In the genomic region with DNA sequence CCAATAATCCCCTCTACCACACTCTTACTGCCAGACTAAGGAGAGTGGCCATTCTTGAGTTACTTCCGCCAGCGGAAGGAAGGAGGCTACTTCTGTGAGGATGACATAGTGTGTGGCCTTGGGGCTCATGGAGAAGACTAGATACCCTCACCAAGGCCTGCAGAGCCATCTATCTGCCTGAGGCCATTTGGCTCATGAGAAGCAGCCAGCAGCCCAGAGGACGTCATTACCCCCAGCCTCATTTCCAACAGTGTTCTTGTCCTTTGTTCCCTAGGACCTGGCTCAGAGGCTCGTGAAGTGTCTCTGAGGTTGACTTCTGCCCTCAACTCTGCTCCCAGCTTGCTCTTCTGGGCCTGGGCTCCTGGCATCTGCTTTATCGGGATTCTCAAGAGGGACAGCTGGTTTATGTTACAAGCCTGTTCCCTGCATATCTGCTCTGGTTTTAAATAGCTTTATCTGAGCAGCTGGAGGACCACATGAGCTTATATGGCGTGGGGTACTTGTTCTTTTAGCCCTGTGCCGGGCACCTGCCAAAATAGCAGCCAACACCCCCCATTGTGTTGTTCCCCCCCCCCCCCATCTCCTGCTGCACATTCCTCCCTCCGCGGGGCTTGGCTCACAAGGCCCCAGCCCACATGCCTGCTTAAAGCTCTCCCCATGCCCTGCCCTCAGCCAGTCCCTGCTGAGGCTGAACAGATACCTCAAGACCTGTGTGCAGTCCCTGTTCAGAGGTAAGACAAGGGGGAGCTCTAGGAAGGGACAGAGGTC, we compare ENCODE assay signal across 9 mouse cellular contexts. TPM values are rescaled to one million over a fixed set of nuclear protein-coding genes. Genes with fewer than 3 reads are reported as not detected.
DNase-seq lines count a peak whose midpoint lies in the region; ATAC-seq lines count a peak whose summit lies in the region.
"Had no signal": no experiment of that assay in that cellular context is flagged by ENCODE, and none has a peak within 500 bp of the region (broad histone marks: within the 10 kb centered on the region; RNA-seq: fewer than 3 reads in every experiment).

A gene (plus strand): TSS at position 639 of the 768 bp plus-strand sequence.

- no peak within 1 kb of the TSS for H3K4me3 ChIP-seq in liver, embryonic 11.5 days (ENCODE audit: low read depth, low read length)
- no peak within 1 kb of the TSS for H3K4me3 ChIP-seq in liver, embryonic 12.5 days
- H3K4me3 ChIP-seq in heart, embryonic 10.5 days, result peak within 1 kb of the TSS; percentile 63
- H3K4me3 ChIP-seq: megakaryocyte, embryonic 14.5 days had no signal

- ATAC-seq in liver, embryonic 11.5 days (replicated peaks; ENCODE audit: low FRiP score), result no peak
- no peak for ATAC-seq in liver, embryonic 12.5 days
- no peak for ATAC-seq in megakaryocyte, adult 5-6 weeks (ENCODE audit: poor library complexity, severe bottlenecking)

- no peaks in the 10 kb centered on the region for H3K9me3 ChIP-seq in liver, embryonic 11.5 days (ENCODE audit: control insufficient read depth, low read length)
- H3K9me3 ChIP-seq in liver, embryonic 12.5 days (replicated peaks), result no peaks in the 10 kb centered on the region
- no peaks in the 10 kb centered on the region for H3K9me3 ChIP-seq in heart, embryonic 10.5 days
- H3K9me3 ChIP-seq: megakaryocyte, embryonic 14.5 days had no signal

- no peaks in the 10 kb centered on the region for H3K4me1 ChIP-seq in liver, embryonic 11.5 days (replicated peaks; ENCODE audit: control insufficient read depth, insufficient read depth, low read length)
- H3K4me1 ChIP-seq in liver, embryonic 12.5 days, result peaks cover 8% of the 10 kb centered on the region; the same call in 1 of the 2 replicates
- peaks cover 61% of the 10 kb centered on the region for H3K4me1 ChIP-seq in heart, embryonic 10.5 days

- WGBS in liver, embryonic 11.5 days, result 43% methylated on average over 9 of the region's 9 CpGs
- 45% methylated on average over 9 of the region's 9 CpGs for WGBS in liver, embryonic 12.5 days (ENCODE audit: insufficient replicate concordance)
- 21% methylated on average over 9 of the region's 9 CpGs for WGBS in heart, embryonic 10.5 days

- H3K9ac ChIP-seq in liver, embryonic 11.5 days (ENCODE audit: low read depth, low read length), result no peak within 1 kb of the TSS
- no peak within 1 kb of the TSS for H3K9ac ChIP-seq in liver, embryonic 12.5 days

- no peaks in the 10 kb centered on the region for H3K36me3 ChIP-seq in liver, embryonic 11.5 days (ENCODE audit: control insufficient read depth, insufficient read depth, low read length)
- H3K36me3 ChIP-seq in liver, embryonic 12.5 days, result no peaks in the 10 kb centered on the region
- H3K36me3 ChIP-seq in heart, embryonic 10.5 days, result peaks cover 17% of the 10 kb centered on the region

- no peak within 1 kb of the TSS for H3K4me2 ChIP-seq in liver, embryonic 11.5 days
- no peak within 1 kb of the TSS for H3K4me2 ChIP-seq in liver, embryonic 12.5 days

- DNase-seq in liver, embryonic 11.5 days (ENCODE audit: low spot score), result no peak
- peak; percentile 27 for DNase-seq in embryo, embryonic 11 days
- DNase-seq in heart, embryonic 10.5 days (ENCODE audit: low spot score), result peak; percentile 96
- peak; percentile 37 for DNase-seq in mesoderm, embryonic 11.5 days (ENCODE audit: low read depth, low spot score)
- DNase-seq in left cerebral cortex, postnatal 4 days, result no peak
- DNase-seq: kidney, postnatal 25 days had no signal

- intact Hi-C loops in left cerebral cortex, postnatal 4 days (cut with DNase I), result no loop called here

- no peak within 1 kb of the TSS for H3K27ac ChIP-seq in liver, embryonic 11.5 days (ENCODE audit: low read depth, low read length)
- no peak within 1 kb of the TSS for H3K27ac ChIP-seq in liver, embryonic 12.5 days
- H3K27ac ChIP-seq in heart, embryonic 10.5 days, result peak within 1 kb of the TSS; percentile 92

- H3K27me3 ChIP-seq in liver, embryonic 11.5 days (replicated peaks; ENCODE audit: control insufficient read depth, insufficient read depth, low read length), result 0 out of 2 replicates have a peak, but pooled peaks cover under 1% of the 10 kb centered on the region
- H3K27me3 ChIP-seq in liver, embryonic 12.5 days (replicated peaks), result peaks cover 75% of the 10 kb centered on the region
- H3K27me3 ChIP-seq in heart, embryonic 10.5 days (ENCODE audit: insufficient read depth, poor library complexity, severe bottlenecking), result no peaks in the 10 kb centered on the region

RNA-seq across cellular contexts. Expression of the gene that starts here (rescaled TPM):
- 12.9 and 37.4 TPM in 2 replicates for polyA plus RNA-seq in liver, embryonic 11.5 days (2014; fragmentation: Nextera tagmentation; extraction: Ambion mirVana)
- 1.5 and 3.3 TPM in 2 replicates for polyA plus RNA-seq in liver, embryonic 12.5 days (2016; fragmentation: Nextera tagmentation; extraction: Ambion mirVana)
- polyA plus RNA-seq in heart, embryonic 10.5 days (2016; fragmentation: Nextera tagmentation; extraction: Ambion mirVana), result 2,168 and 3,634 TPM in 2 replicates
- total RNA-seq in left cerebral cortex, postnatal 4 days (2021), result under 1 TPM; 0.62 to 0.85 TPM
- total RNA-seq in megakaryocyte, adult 5-6 weeks (2015), result not detected in 2 replicates
- not detected in 2 replicates for total RNA-seq in megakaryocyte, adult 5-6 weeks (2017)

Comparison
In these comparisons a context has a peak if more than half of its experiments do, and no peak if none do; other contexts are left out.
1. RNA of the gene that starts here (polyA plus RNA-seq): 2,168 to 3,634 TPM in heart, embryonic 10.5 days; 12.9 to 37.4 TPM in liver, embryonic 11.5 days and 1.5 to 3.3 TPM in liver, embryonic 12.5 days; every median in the first group is over 10 times any median in the second.
2. DNase-seq: peak in embryo, embryonic 11 days (single experiment), heart, embryonic 10.5 days (single experiment) and mesoderm, embryonic 11.5 days (single experiment); none in liver, embryonic 11.5 days (single experiment) and left cerebral cortex, postnatal 4 days (single experiment).